Mouse (Mus musculus) testis, adult 2 months (tissue): ENCODE data around the gene Nectin1.

Experiments
- CTCF ChIP-seq: fragments of 200-500 bp; IDR thresholded peaks from 2 replicates; pipeline ENCODE4 v1.5.1; 2012; ENCODE audit warnings: low read depth, mild to moderate bottlenecking, inconsistent platforms, low read length, moderate library complexity; ENCODE audit not compliant: control insufficient read depth, insufficient read depth, insufficient replicate concordance
- POLR2A ChIP-seq: fragments of 200-500 bp; IDR thresholded peaks from 2 replicates; pipeline ENCODE4 v1.6.1; 2012; ENCODE audit warnings: low read depth, mild to moderate bottlenecking, inconsistent platforms, low read length, moderate library complexity; ENCODE audit not compliant: control insufficient read depth

GRCm38 (mm10) chr9:43745951-43746703 lies 2.3 kb downstream of the Nectin1 start:
- TF ChIP-seq CTCF = no peak
- no peak for TF ChIP-seq POLR2A
